Mouse (Mus musculus) right cerebral cortex, adult 18-20 months (tissue): Measurements from ENCODE around the gene Cacng2.

ENCODE experiments used
- DNase-seq: peaks from one replicate; pipeline ENCODE4 v3.0.0; 2022; ENCODE audit warnings: mixed read lengths

The Cacng2 gene

DNA sequence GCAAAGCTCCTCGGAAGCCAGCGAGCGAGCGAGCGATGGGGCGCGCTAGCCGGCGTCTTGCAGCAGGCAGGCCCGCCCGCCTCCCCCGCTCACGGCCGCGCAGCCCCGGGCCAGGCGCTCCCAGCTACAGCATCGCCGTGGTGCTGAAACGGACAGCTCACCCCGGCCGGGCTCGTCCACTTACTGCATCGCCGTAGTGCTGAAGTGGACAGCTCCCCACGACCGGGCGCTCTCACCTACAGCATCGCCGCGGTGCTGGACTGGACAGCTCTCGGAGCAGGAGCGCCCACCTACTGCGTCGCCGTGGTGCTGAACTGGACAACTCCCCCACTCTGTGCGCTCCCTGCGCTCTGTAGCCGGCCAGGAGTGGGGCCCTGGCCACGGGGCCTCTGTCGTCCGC is at the start of gene Cacng2:
Gene Cacng2, minus strand, starts transcription at position 325 of the 400 bp plus-strand sequence.
- peak; percentile 87 for DNase-seq

DNA sequence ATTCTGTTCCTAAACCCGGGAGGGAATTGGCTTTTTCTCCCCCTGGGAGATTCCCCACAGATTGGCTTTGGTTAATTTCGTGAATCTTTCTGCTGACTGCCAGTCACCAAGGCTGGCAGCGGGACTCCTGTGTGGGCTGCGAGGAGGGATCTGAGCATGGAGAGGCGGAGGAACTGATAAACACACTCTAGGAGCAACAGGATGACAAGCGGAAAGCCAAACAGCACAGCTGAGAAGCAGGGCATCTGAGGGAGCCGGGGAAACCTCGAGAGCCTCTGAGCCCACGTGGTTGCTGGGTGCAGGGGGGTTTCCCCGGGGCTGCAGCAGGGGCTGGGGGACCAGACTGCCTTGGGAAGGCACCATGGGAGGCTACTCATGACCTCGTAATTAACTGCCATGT is 49.7 kb upstream of the Cacng2 start:
- peak; percentile 53 for DNase-seq

DNA sequence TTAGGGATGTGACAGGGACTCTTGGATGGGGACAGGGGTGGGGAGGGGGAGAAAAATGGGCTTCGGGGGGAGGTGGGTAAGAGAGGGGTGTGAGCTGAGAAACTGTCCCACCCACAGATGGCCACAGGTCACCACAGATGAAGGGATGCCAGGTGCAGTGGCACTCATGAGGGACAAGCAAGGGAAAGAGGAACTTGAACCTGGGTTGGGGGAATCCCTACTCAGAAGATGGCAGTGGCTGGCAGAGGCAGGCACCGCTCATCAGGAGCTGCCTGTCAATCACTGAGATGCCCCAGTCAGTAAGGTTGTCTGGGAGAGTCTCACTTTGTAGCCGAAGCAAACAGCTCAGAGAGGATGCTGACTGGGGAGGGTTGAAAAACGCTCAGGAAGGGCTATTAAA is 45.5 kb upstream of the Cacng2 start:
- no peak for DNase-seq

DNA sequence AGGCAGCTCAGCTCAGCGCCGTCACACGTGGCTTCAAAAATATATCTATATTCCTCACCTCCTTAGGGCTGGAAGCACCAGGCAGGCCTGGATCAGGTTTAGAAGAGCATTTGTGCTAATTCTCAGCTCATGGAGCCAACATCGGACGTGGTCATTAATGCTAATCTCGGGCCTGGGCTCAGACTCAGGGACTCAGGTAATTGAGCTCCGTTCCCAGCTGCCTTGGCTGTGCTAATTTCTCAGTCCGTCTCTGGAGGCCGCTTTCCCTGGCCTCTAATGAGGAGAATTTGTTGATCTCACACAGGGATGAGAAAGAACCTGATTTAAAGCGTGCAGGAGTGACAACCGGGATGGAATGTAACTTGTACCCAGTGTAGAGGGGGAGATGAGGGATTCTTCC is 44.6 kb upstream of the Cacng2 start:
- DNase-seq, result peak; percentile 32

DNA sequence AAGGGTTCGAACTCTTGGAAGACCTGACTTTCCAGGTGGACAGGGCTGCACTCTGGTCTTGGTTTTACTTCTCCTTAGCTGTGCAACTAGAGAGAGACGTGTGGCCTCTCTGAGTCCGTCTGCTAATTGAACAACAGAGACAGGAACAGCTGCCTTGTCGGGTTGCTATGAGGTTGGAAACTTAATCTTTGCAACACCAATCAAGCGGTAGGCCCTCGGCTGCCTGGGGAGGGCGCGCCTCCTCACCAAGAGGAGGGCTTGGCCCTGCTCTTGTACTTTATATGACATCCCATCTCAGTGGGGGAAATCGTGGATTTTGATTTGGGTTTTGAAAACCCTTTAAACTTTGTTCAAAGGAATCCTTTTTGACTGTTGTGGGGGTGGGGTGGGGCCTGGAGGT is 42.1 kb upstream of the Cacng2 start:
- DNase-seq, result no peak

DNA sequence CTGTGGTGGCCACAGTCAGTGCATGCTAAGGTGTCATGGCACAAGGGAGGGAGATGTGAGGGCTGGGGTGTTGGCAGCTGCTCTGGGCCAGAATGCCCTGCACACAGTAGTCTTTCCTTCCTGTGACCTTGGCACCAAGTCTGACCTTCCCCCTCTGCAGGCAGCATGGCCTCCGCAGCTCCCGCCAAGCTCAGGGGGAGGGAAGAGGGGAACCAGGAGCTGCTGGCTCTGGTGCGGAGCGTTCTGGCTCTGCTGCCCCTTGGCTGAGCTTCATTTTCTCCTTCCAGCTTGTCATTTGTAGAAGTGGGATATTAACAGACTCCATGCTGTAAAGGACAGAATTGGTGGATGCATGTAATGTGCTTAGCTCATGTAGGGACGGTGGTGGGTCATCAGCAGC is 38.5 kb upstream of the Cacng2 start:
- no peak for DNase-seq

DNA sequence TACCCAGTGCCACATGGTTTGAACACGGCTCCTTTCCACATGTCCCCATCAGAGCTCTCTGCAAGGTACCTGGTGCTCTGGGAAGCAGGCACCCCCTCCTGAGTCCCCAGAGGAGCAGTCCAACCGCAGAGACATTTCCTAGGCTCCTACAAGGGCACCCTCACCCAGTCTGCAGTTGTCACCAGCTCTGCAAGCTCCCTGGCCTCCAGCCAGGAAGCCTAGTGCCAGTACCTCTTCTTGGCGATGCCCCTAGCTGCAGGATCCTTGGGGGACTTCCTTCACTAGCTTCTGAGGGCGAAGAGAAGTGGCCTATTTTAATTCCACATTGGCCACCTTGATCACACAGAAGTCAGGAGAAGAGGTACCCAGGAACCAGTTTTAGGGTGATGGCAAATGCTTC is 38.0 kb upstream of the Cacng2 start:
- no peak for DNase-seq

DNA sequence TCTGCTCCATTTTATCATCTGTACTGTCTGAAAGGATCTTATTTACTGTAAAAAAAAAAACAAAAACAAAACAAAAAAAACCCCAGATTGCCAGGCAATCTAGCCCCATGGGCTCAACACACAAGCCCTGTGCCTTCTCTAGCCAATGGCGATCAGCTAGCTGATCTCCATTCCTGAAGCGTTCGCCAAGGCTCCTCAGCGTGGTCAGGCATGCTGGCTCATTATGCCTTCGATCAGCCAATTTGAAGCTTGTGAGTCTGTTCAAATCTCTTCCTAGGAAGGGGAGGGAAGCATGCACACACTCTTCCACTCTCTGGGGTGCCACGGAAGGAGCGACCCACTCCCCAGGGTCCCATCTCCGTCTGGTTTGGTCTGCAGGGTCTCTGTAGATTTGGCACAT is 37.5 kb upstream of the Cacng2 start:
- no peak for DNase-seq

DNA sequence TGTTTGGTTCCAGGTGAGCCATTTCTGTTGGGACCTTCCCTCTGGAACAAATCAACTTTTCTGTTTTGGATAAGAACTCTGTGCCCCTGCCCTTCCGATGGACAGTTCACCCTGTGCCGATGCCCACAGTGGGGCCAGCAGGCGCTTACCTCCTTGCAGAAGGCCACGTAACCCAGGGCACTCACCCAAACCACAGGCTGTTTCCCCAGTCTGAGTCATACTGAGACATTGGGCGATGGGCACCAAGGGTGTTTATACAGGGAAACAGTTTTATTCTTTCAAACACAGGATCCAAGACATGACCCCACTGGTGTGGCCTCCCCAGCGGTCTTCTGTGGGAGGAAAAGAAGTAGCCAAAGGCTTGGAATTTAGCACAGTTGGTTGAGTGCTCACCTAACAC is 35.6 kb upstream of the Cacng2 start:
- no peak for DNase-seq

DNA sequence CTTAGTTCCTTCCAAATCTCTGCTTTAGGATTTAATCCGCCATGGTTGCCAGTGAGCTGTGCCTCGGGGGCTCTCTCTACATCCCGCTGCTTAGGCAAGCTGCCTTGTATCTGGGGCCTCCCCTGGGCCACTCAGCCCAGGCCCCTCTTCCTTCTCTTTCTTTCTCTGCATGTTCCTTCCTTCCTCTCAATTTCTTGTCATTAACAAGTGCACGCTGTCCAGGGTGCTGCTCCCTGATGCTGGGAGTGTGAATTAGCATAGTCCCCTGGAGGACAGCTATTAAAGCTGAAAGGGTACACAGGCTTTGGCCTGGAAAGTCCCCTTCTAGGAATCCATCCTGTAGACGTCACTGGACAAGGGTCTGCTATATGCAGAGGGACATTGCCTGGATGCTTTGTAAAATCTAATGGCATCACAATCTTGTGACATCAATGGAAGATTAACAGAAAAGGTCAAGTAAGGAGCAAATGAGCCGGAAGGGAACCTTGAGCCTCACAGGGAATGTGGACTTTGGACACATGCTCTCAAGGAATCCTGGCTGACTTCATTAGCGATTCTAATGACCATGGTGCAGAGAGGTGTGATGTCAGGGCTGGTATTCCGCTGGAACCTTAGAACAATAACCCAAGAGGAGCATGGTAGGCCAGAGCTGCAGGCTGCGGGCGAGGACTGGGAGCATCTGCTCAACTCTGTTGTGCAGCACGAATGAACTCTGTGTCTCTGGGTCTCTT is 33.4 kb upstream of the Cacng2 start:
- no peak for DNase-seq

DNA sequence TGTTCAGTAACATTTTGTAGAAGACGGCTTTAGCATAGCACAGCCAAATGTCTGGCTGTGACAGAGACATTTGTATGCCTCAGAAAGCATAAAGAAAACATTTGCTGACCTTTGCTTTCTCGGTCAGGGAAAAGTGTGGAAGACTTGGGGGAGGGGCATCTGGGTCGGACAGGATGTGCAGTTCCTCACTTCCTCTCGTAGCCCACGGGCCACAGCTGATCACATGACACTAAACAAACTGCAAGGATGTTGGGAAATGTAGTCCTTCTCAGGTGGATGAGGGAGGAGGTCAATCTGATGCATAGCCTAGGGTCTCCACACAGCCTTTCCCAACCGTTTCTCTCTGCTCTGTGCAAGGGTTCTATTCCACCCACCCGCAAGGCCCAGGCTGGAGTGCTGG is 28.7 kb upstream of the Cacng2 start:
- DNase-seq, result no peak

DNA sequence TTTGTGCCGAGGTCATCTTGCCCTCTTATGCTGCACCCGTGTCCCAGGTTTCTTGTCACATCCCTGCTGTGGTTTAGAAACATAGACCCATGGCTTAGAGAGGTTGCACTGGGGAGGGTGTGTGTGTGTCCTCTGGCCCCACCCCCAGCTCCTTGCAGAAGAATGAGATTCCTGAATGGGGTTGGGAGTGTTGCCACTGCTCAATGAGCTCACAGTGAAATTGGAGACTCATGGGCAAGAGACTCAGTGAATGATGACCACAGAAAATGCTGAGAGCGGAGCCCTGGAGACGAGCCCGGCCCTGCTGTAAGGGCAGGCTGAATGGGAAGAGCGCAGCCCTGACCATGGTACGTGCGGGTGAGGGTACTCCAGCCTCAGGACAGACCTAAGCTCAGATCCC is 20.4 kb upstream of the Cacng2 start:
- no peak for DNase-seq

DNA sequence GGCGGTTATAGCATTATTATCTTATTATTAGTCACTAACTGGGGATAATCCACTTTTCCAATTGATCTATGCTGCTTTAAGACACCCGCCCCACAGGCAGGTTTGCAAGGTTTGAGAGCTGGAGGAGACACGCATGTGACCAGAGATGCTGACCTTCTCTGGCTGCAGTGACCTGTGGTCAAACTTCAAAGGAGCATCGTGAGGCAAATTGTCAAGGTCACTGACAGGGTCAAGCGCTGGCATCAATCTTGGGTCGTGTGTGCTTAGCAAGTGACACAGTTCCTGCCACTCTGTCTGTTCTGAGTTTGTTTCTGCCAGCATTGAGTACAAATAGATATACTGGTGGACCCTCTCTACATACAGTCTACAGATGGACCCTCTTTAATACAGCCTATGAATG is 14.8 kb upstream of the Cacng2 start:
- no peak for DNase-seq

DNA sequence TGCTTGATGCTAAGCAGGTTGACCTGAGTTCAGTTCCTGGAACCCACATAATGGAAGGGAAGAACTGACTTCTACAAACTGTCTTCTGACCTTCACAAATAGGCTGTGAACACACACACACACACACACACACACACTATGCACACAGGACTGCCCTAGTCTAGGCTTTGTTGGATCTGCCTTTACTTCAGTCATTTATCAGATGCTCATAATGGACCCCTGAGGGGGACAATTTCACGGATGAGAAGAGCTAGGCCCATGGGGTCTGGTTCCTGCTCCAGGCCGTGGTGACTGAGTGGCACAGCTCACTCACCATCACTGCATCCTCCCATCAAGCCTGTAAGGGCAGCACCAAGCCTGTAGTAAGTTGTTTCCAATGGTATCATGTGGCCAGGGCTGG is 13.6 kb upstream of the Cacng2 start:
- DNase-seq, result no peak

DNA sequence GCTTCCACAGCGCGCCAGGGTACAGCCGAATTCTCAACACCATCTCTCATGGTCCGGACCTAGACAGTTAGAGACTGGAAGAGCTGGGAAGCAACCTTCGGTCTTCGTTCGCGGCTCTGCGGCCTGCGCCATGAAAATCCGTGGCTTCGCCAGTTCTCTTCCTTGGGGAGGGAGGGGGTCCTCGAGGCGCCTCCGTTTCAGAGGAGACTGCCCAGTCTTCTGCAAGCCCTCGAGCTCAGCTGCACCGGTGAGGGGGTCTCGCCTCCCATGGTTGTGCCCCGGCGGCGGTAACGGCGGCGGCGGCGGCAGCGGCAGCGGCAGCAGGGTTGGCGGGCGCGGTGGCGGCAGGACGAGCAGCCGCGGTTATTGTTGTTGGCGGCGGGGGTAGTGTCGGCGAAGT is 580 bp downstream of the Cacng2 start:
- DNase-seq, result peak; percentile 37

DNA sequence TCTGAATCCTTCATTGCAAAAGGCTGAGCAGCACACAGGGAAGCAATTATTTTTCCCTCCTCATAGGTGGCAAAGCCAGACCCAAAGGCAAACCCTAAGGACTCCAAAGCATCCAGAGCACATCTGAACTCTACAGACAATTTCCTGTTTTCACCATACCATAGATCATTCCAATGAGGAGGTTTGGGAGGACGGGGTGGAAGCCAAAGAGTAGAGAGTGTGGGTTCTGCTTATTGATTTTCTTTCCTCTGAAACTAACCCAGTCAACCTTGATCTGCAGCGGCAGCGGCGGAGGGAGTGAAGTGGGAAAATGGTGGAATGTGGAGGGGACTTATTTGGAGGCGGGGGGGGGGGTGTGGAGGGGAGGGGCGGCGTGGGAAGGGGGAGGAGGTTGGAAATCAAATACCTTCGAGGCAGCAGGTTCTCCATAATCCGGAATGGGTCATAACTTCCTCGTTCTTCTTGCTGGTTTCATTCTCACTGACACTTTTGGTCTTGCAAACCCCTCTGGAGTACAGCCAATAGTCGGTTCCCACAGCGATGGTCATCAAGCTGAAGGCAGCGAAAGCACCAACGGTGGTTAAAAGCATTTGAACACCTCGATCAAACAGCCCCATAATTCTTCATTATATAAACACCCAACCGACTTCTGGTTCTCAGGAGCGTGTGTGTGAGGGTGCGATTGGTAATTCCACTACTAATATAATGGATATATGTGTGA is 1.4 kb downstream of the Cacng2 start:
- no peak for DNase-seq

DNA sequence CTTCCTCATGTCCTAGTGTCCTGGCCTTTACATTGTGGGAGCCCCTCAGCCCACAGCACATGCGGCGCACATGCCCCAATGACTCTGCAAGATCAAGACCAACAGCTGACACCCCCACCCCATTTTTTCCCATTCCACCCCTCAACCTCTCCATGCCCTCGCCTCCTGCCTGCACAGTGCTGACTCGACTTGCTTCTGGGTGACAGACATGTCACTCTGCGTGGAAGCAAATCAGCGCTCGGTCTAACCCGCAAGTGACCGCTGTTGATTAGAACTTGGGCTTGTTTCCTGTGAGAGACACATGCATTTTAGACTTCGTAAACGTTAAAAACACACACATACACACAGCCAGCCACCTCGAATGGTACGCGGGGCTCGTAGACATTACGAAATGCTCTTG is 2.1 kb downstream of the Cacng2 start:
- DNase-seq, result no peak

DNA sequence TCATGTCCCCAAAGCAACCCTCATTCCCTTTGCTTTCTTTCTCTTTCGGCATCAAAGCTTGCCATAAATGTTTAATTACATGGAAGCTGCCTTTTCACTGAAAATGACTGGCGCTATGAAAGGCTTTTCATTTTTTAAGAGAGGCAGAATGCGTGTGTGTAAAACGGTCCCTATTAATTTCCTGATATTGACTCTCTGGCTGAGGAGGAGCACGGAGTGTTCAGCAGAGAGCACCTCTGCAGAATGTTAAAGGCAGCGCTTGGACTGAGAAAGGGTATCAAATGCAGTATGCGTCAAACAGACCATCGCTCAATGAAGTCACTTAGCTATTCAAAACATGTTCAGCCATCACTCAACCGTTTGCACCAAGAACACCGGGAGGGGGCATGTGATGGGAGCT is 2.9 kb downstream of the Cacng2 start:
- DNase-seq, result no peak

DNA sequence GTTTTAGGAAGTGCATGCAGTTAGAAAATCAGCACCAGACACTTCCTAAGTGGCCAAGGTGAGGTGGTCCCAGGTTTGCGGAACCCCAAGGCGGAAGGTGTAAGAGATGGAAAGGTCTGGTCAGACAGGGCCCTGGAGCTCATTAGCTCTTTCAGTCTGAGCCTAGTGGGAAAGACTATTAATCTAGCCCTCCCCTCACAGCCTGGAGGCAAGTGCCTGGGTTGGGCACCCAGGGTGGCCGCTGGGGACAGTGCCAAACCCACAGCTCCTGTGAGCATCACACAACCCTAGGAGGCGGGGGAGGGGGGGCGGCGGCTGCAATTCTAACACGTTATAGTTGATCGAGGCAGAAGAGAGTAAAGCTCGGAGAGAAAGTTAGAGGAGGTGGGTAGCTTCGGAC is 3.6 kb downstream of the Cacng2 start:
- no peak for DNase-seq

DNA sequence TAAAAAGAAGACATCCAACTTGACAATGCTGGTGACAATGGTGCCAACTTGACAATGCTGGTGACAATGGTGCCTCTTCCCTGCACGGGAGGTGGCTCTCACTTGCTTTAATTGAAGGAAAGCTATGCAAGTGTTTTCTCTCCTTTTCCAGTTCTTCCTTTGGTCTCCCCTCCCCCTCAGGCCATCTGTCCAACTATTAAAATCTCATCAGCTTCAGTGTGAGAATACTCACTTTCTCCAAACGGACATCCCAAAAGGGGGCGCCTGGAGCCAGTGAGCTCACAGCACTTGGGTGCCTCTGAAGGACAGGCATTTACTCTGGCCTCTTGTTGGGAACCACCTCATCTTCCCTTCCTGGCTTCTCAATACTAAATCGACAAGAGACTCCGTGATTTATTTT is 20.3 kb downstream of the Cacng2 start:
- no peak for DNase-seq

DNA sequence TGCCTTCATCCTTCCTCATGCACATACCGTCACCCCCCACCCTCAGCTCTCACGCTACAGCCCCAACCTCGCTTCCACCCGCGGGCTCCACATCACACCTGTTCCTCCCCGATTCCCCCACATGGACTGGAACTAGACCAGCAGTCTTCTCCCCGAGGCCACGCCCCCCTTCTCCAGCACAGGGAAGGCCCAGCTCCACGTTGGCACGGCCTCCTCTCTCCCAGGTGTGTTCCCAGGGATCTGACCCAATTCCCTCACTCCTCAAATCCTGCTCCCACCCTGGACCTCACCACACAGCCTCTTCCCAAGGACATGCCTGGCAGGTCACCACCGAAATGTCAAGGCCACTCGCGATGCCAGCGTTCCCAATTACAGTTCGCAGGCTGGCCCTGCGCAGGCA is 23.8 kb downstream of the Cacng2 start:
- DNase-seq, result no peak

DNA sequence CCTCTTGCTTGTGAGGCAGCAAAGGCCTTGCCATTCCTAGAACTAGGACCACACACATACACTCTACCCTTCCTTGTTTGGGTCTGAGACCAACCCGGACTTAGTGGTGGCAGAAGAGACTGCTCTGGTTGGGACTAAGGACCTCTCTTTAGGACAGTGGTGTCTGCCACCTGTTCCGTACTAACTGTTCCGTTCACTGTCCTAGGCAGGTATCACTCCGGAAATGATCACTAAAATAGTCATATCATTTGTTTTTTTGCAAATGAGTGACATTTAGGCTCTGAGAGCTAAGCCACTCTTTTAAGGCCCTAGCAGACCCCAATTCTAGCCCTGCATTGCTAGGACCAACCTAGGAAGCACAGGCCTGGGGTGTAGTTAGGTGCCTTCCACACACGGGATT is 26.2 kb downstream of the Cacng2 start:
- DNase-seq, result no peak

DNA sequence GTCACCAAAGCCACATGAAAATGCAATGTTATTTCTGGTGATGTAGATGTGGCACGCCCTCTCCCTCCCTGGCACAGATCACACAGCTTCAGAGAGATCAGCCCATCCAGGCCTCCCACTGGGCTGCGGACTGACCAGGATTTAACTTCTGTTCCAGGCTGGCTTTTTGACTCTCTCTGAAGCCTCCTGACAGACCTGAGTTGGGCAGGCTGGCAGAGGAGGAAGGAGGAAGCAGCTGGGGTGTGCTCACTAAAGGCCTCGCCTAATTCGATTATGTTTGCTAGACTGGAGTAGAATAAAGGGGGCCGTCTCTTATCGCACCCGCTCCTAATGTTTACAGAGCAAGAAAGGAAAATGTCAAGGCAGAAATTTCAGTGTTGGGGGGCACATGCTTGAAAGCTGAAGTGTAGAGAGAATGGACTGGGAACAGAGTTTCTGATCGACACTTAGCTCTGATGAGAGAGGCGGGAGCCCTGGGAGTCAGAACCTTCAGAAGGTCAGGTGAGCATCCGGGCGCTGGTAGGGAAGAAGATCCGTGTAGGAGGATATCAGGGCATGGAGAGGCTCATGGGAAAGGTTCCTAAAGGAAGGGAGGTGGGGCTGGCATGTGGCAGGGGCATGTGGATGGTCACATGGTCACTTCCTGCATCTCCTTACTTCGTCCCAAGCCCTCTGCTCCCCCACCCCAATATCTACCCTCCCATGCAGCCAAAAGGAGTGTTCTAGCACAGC is 36.8 kb downstream of the Cacng2 start:
- no peak for DNase-seq

DNA sequence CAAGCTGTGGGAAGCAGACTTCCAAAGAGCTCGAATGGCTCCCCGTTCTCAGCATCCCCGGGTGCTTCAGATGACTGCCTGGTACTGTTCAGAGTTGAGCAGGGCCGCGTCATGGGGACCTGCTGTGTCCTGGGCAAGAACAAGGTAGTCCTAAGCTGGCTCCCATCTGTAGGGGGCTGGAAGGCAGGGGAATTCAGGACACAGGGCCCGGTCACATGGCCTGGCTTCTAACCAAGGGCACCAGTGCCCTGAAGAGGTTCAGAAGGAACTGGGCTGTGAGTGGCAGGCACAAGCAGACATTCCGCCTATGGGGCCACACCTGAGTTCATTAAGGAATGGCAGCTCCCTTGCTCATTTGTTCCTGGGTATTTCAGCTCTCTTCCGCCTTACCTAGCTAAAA is 37.7 kb downstream of the Cacng2 start:
- no peak for DNase-seq
